ENCODE assay signal across 9 mouse cellular contexts in the genomic region with DNA sequence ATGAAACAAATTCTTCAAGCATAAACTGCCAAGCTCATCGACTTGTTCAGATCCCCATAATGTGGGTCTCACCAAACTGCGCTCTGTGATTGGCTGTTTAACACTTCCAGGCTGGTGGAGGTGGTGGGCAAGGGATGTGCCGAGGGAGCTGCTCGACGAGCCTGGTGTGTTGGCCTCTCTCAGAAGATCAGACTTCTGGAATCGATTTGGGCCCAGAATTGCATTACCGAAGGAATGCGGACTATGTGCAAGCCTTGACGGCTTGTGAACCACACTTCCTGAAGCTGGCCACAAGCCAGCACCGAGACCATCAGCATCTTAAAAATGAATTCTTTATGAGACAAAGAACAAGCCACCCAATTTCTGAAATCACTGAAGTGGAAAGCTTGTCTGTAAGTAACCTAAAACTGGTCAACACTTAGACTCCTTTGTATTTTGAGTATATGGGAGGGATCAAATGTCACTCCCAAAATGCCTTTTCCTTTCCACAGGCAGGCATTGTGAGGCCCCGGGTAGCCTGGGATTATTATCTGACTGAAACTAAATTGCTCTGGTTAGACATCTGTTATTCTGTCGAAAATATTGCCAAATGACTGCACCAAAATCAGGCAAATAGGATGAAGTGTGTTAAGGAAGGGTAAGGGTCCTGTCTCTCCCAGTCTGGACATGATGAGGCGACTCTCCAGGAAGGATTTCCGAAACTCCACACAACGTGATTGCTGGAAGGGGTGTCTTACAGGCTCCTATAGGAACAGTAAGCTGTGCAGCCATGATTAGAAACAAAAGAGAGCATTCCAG.
DNase-seq lines count a peak whose midpoint lies in the region; ATAC-seq lines count a peak whose summit lies in the region.
"Had no signal": no experiment of that assay in that cellular context is flagged by ENCODE, and none has a peak within 500 bp of the region (broad histone marks: within the 10 kb centered on the region; RNA-seq: fewer than 3 reads in every experiment).

No protein-coding gene starts in this region.

- ATAC-seq in liver, embryonic 12.5 days: no peak
- peak; percentile 85 for ATAC-seq in embryonic facial prominence, embryonic 13.5 days (ENCODE audit: insufficient number of reproducible peaks, insufficient read depth, low FRiP score, low TSS enrichment, low read depth)
- no peak for ATAC-seq in intestine, embryonic 16.5 days

- H3K4me2 ChIP-seq in liver, embryonic 12.5 days: no peak overlapping the region
- peak overlapping the region; percentile 44 for H3K4me2 ChIP-seq in embryonic facial prominence, embryonic 13.5 days
- H3K4me2 ChIP-seq in intestine, embryonic 16.5 days (ENCODE audit: low read depth, low read length): no peak overlapping the region

- no peak overlapping the region for H3K27ac ChIP-seq in liver, embryonic 12.5 days
- H3K27ac ChIP-seq in embryonic facial prominence, embryonic 13.5 days: peak overlapping the region; percentile 97
- H3K27ac ChIP-seq in intestine, embryonic 16.5 days (ENCODE audit: low read length): peak overlapping the region; percentile 15; the same call in 1 of the 2 replicates

- H3K9ac ChIP-seq in liver, embryonic 12.5 days: no peak overlapping the region
- H3K9ac ChIP-seq in embryonic facial prominence, embryonic 13.5 days: 0 out of 2 replicates have a peak overlapping the region, but pooled peaks have one; percentile 44
- H3K9ac ChIP-seq in intestine, embryonic 16.5 days (ENCODE audit: low read depth, low read length): no peak overlapping the region

- no peak overlapping the region for H3K4me3 ChIP-seq in liver, embryonic 12.5 days
- H3K4me3 ChIP-seq in embryonic facial prominence, embryonic 13.5 days: no peak overlapping the region
- H3K4me3 ChIP-seq in intestine, embryonic 16.5 days (ENCODE audit: low read length): no peak overlapping the region
- H3K4me3 ChIP-seq: myocyte had no signal

- intact Hi-C loops in left cerebral cortex, postnatal 36 days (cut with DNase I): no loop called here

- H3K36me3 ChIP-seq in liver, embryonic 12.5 days: no peaks in the 10 kb centered on the region
- H3K36me3 ChIP-seq in embryonic facial prominence, embryonic 13.5 days: no peaks in the 10 kb centered on the region
- H3K36me3 ChIP-seq in intestine, embryonic 16.5 days (ENCODE audit: control insufficient read depth, insufficient read depth, low read length): no peaks in the 10 kb centered on the region

- no peaks in the 10 kb centered on the region for H3K27me3 ChIP-seq in liver, embryonic 12.5 days (replicated peaks)
- H3K27me3 ChIP-seq in embryonic facial prominence, embryonic 13.5 days: no peaks in the 10 kb centered on the region
- H3K27me3 ChIP-seq in intestine, embryonic 16.5 days (replicated peaks; ENCODE audit: control insufficient read depth, insufficient read depth, low read length): no peaks in the 10 kb centered on the region

- no peaks in the 10 kb centered on the region for H3K9me3 ChIP-seq in liver, embryonic 12.5 days (replicated peaks)
- H3K9me3 ChIP-seq in embryonic facial prominence, embryonic 13.5 days: no peaks in the 10 kb centered on the region
- H3K9me3 ChIP-seq in intestine, embryonic 16.5 days (ENCODE audit: control insufficient read depth, low read length): no peaks in the 10 kb centered on the region

- DNase-seq in liver: peak; percentile 13
- peak; percentile 47 for DNase-seq in neural tube, embryonic 10.5 days (ENCODE audit: extremely low spot score, low spot score)
- DNase-seq in spleen, postnatal 36 days (ENCODE audit: low spot score in 2 of 2): no peak
- DNase-seq in cerebellum, postnatal 25 days: no peak
- DNase-seq in left cerebral cortex, postnatal 36 days (ENCODE audit: low spot score in 2 of 2): no peak

- no peaks in the 10 kb centered on the region for H3K4me1 ChIP-seq in liver, embryonic 12.5 days
- H3K4me1 ChIP-seq in embryonic facial prominence, embryonic 13.5 days: peaks cover 43% of the 10 kb centered on the region
- H3K4me1 ChIP-seq in intestine, embryonic 16.5 days (ENCODE audit: control insufficient read depth, insufficient read depth, low read length): peaks cover 8% of the 10 kb centered on the region

- 53% methylated on average over 15 of the region's 15 CpGs for WGBS in liver, embryonic 12.5 days (ENCODE audit: insufficient replicate concordance)
- 4% methylated on average over 15 of the region's 15 CpGs for WGBS in embryonic facial prominence, embryonic 13.5 days
- 46% methylated on average over 15 of the region's 15 CpGs for WGBS in intestine, embryonic 16.5 days

Comparison
In these comparisons a context has a peak if more than half of its experiments do, and no peak if none do; other contexts are left out.
1. DNase-seq: peak in liver (single experiment) and neural tube, embryonic 10.5 days (single experiment); none in spleen, postnatal 36 days (0 of 2), cerebellum, postnatal 25 days (0 of 2) and left cerebral cortex, postnatal 36 days (0 of 2).